Mouse (Mus musculus) hindbrain, embryonic 11.5 days (tissue): ENCODE measurements around the gene Myo1a. TPM values are rescaled to one million over a fixed set of nuclear protein-coding genes. Genes with fewer than 3 reads are reported as not detected.

Experiments
- ATAC-seq: fragments of 200-750 bp; cut with Nextera tagmentation; 2 replicates; pipeline ENCODE4 v1.8.0; 2017; ENCODE audit warnings: mild to moderate bottlenecking, moderate TSS enrichment, moderate library complexity; ENCODE audit not compliant: low FRiP score
- DNase-seq: peaks from one replicate; pipeline ENCODE4 v3.0.0-alpha.2; 2015; ENCODE audit warnings: low spot score
- H3K27ac ChIP-seq: fragments of 300-500 bp; sonication (generic); 2 replicates; pipeline ENCODE4 v1.5.1; 2014; ENCODE audit warnings: mild to moderate bottlenecking, low read depth, low read length
- H3K27me3 ChIP-seq: fragments of 300-500 bp; sonication (generic); 2 replicates; pipeline ENCODE4 v1.6.1; 2014; ENCODE audit warnings: mild to moderate bottlenecking, low read length, moderate library complexity, mixed read lengths; ENCODE audit not compliant: control insufficient read depth, insufficient read depth
- H3K36me3 ChIP-seq: fragments of 300-500 bp; sonication (generic); 2 replicates; pipeline ENCODE4 v1.6.1; 2014; ENCODE audit warnings: mild to moderate bottlenecking, low read length, moderate library complexity, mixed read lengths; ENCODE audit not compliant: control insufficient read depth, insufficient read depth
- H3K4me1 ChIP-seq: fragments of 300-500 bp; sonication (generic); replicated peaks from 2 replicates; pipeline ENCODE4 v1.6.1; 2014; ENCODE audit warnings: low read length, mixed read lengths; ENCODE audit not compliant: control insufficient read depth, insufficient read depth
- H3K4me2 ChIP-seq: fragments of 300-500 bp; sonication (generic); replicated peaks from 2 replicates; pipeline ENCODE4 v1.6.1; 2014; ENCODE audit warnings: mild to moderate bottlenecking, low read depth, low read length
- H3K4me3 ChIP-seq: fragments of 300-500 bp; sonication (generic); 2 replicates; pipeline ENCODE4 v1.5.1; 2014; ENCODE audit warnings: low read depth, low read length
- H3K9ac ChIP-seq: fragments of 300-500 bp; sonication (generic); 2 replicates; pipeline ENCODE4 v1.6.1; 2014; ENCODE audit warnings: low read depth, low read length
- H3K9me3 ChIP-seq: fragments of 300-500 bp; sonication (generic); 2 replicates; pipeline ENCODE4 v1.6.1; 2016; ENCODE audit warnings: low read length; ENCODE audit not compliant: control insufficient read depth
- WGBS: fragments of 180-500 bp; shearing (Covaris S2); extraction: QIAGEN DNeasy Blood & Tissue Kit; methylation state at CpG from one replicate; pipeline ENCODE4 v1.1.7; 2014; 5-methylcytosine and 5-hydroxymethylcytosine counted together
- polyA plus RNA-seq: library from polyadenylated mRNA; unstranded; fragments of >200 nt; fragmentation: Nextera tagmentation; extraction: Ambion mirVana; gene quantifications from 2 replicates; pipeline ENCODE4 v1.2.1, GENCODE M21; 2014

Gene Myo1a
- polyA plus RNA-seq, 1 experiment from 2014 or later = 0.57 TPM

GRCm38 (mm10) chr10:127730933-127731310 is 26.0 kb downstream of the Myo1a start:
- DNase-seq (no peak), ATAC-seq (no peak)
- Histone ChIP-seq H3K27me3 (no peaks in the 10 kb centered on the region), H3K9me3 (no peaks in the 10 kb centered on the region), H3K27ac (no peak overlapping the region), H3K9ac (no peak overlapping the region), H3K4me1 (no peaks in the 10 kb centered on the region), H3K36me3 (no peaks in the 10 kb centered on the region), H3K4me2 (no peak overlapping the region), H3K4me3 (no peak overlapping the region)
- 57% methylated on average over 9 of the region's 9 CpGs for WGBS

- H3K9ac ChIP-seq = no peak overlapping the region
- no peaks in the 10 kb centered on the region for H3K9me3 ChIP-seq
- DNase-seq = no peak
- WGBS = 41% methylated on average over 5 of the region's 5 CpGs
- no peaks in the 10 kb centered on the region for H3K36me3 ChIP-seq
- no peak overlapping the region for H3K4me3 ChIP-seq
- ATAC-seq = no peak
- H3K4me2 ChIP-seq = no peak overlapping the region
- H3K4me1 ChIP-seq = no peaks in the 10 kb centered on the region
- no peak overlapping the region for H3K27ac ChIP-seq
- H3K27me3 ChIP-seq = no peaks in the 10 kb centered on the region
These were observed 26.4 kb downstream of the Myo1a start for GRCm38 (mm10) chr10:127731397-127731796.

DNA sequence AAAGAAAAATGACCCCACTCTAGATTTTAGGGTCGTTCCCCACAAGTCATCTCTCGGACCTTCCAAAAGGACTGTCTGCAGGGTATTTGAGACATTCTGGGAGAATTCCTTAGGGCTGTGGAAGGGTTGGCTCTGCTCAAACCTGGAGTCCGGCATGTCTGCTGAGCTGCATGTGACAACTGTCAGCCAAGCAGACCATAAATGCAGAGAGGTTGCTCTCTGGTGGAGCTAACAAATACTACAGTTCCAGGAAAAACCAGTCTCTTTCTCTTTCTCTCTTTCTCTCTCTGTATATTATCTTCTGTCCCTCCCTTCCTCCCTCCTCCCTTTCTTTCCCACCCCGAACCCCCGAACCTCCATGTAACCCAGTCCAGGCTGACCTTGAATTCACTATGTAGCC is 29.5 kb downstream of the Myo1a start:
- WGBS = 64% methylated on average over 5 of the region's 5 CpGs
- Histone ChIP-seq H3K9me3 (no peaks in the 10 kb centered on the region), H3K4me2 (no peak overlapping the region), H3K9ac (no peak overlapping the region), H3K4me3 (no peak overlapping the region), H3K27ac (no peak overlapping the region), H3K36me3 (no peaks in the 10 kb centered on the region), H3K27me3 (no peaks in the 10 kb centered on the region), H3K4me1 (no peaks in the 10 kb centered on the region)
- no peak for DNase-seq
- ATAC-seq = no peak

DNA sequence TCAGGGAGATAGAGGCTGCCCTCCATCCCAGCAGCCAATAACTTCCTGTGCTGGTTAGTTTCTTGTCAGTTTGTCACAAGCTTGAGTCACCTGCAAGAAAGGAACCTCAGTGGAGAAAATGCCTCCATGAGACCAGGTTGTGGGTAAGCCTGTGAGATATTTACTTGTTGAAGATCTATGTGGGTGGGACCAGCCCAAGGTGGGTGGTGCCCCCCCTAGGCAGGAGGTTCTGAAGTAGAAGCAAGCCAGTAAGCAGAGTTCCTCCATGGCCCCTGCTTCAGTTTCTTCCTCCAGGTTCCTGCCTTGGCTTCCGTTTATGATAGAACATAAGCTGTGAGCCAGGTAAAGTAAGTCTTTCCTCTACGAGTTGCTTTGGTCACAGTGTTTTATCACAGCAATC is 31.3 kb downstream of the Myo1a start:
- ATAC-seq (no peak), DNase-seq (no peak)
- Histone ChIP-seq H3K4me3 (no peak overlapping the region), H3K9ac (no peak overlapping the region), H3K27ac (no peak overlapping the region), H3K4me2 (no peak overlapping the region), H3K9me3 (no peaks in the 10 kb centered on the region), H3K36me3 (peaks cover under 1% of the 10 kb centered on the region; the same call in 1 of the 2 replicates), H3K27me3 (no peaks in the 10 kb centered on the region), H3K4me1 (no peaks in the 10 kb centered on the region)
- 84% methylated on average over 2 of the region's 2 CpGs for WGBS

DNA sequence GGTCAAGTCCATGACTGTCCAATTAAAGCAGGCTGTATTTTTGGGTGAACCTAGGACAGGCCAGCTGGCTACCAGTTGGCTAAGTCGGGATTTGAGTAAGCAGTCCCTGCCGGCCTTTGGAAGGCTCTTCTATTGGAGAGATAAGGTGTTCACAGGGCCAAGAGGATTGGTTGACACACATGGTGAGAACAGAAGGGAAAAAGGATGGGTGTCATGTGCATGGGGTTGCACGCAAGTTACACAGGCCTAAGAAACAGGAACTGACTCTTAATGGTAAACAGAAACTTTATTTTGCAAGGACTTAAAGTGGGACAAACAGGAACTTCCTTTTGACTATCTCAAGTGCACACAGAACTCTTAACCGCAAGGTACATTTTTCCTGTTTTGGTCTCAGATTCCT is 31.9 kb downstream of the Myo1a start:
- no peak for DNase-seq
- Histone ChIP-seq H3K36me3 (peaks cover 7% of the 10 kb centered on the region), H3K4me2 (no peak overlapping the region), H3K4me1 (no peaks in the 10 kb centered on the region), H3K27ac (no peak overlapping the region), H3K27me3 (no peaks in the 10 kb centered on the region), H3K9me3 (no peaks in the 10 kb centered on the region), H3K4me3 (no peak overlapping the region), H3K9ac (no peak overlapping the region)
- ATAC-seq = no peak
- 81% methylated on average over 4 of the region's 4 CpGs for WGBS

- H3K4me2 ChIP-seq = no peak overlapping the region
- H3K4me1 ChIP-seq = no peaks in the 10 kb centered on the region
- no peak overlapping the region for H3K9ac ChIP-seq
- DNase-seq (no peak), ATAC-seq (no peak)
- no peak overlapping the region for H3K4me3 ChIP-seq
- 35% methylated on average over 2 of the region's 2 CpGs for WGBS
- no peaks in the 10 kb centered on the region for H3K27me3 ChIP-seq
- no peaks in the 10 kb centered on the region for H3K9me3 ChIP-seq
- H3K27ac ChIP-seq = no peak overlapping the region
- H3K36me3 ChIP-seq = peaks cover 13% of the 10 kb centered on the region
These were observed 32.6 kb downstream of the Myo1a start for GRCm38 (mm10) chr10:127737552-127737951.

DNA sequence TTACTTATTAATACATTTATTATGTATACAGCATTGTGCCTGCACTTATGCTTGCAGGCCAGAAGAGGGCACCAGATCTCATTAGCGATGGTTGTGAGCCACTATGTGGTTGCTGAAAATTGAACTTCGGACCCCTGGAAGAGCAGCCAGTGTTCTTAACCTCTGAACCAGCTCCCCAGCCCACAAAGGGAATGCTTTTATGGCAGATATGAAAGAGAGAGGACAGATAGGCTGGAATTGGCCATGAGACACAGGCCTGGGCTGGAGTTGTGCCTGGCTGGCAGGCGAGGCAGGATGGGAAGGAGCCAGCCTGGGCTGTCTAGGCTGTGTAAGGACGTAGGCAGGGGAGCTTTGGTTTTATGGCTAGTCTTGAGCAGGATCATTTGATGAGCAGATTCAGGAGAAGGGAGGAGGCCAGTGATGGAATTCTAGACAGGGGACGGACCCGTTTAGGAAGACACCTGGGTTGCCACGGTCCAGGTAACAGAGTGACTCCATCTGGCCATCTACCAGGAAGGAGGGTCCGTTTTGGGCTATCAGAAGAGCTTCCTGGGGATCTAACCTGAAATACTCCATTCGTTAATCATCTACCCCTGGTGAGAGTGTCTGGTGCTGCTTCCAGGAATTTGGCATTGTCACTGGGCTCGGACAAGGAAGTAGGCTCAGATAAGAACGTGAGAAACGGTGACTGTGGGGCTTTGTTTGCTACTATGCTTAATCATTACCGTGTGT is 33.3 kb downstream of the Myo1a start:
- Histone ChIP-seq H3K4me2 (no peak overlapping the region), H3K27me3 (no peaks in the 10 kb centered on the region), H3K9me3 (no peaks in the 10 kb centered on the region), H3K4me1 (no peaks in the 10 kb centered on the region), H3K4me3 (no peak overlapping the region), H3K9ac (no peak overlapping the region), H3K27ac (no peak overlapping the region), H3K36me3 (peaks cover 21% of the 10 kb centered on the region)
- DNase-seq (peak; percentile 54), ATAC-seq (no peak)
- 56% methylated on average over 13 of the region's 13 CpGs for WGBS

- Histone ChIP-seq H3K9me3 (no peaks in the 10 kb centered on the region), H3K9ac (peak within 1 kb of the TSS; percentile 98), H3K4me2 (peak within 1 kb of the TSS; percentile 65), H3K4me1 (no peaks in the 10 kb centered on the region), H3K27me3 (no peaks in the 10 kb centered on the region), H3K4me3 (peak within 1 kb of the TSS; percentile 95), H3K27ac (peak within 1 kb of the TSS; percentile 67), H3K36me3 (peaks cover 28% of the 10 kb centered on the region)
- DNase-seq (peak; percentile 89), ATAC-seq (peak; percentile 85)
- WGBS = 1% methylated on average over 39 of the region's 61 CpGs
These were observed 34.2 kb downstream of the Myo1a start, which contains the start of gene Zbtb39 for GRCm38 (mm10) chr10:127739083-127739660. TSS of gene Zbtb39 (plus strand) at chr10:127739538.

DNA sequence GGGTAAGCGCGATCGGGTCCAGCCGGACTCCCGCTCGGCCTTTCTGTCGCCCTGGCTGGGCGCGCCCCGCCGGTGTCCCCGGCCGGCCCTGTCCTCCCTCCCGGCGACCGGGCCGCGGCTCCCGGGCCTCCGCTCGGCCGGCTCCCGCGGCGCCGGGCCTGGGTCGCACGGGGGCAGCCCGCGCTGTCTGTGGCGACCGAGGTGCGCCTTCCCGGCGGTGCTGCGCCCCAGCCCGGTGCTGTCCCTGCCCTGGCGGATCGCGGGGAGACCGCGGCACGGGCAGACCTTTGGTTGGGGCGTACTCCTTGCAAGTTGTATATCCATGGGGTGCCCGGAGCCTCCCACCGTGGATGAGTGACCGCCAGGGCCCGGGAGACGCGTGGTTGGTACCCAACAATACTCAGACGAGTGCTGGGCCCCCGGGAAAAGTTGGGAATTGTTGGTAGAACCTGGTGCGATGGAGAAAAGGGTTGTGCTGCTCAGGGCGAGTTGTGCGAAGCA is 34.7 kb downstream of the Myo1a start:
- ATAC-seq (peak; percentile 65), DNase-seq (peak; percentile 64)
- WGBS = under 1% methylated on average over 35 of the region's 55 CpGs
- peak overlapping the region; percentile 67 for H3K27ac ChIP-seq
- H3K9me3 ChIP-seq = no peaks in the 10 kb centered on the region
- peak overlapping the region; percentile 98 for H3K9ac ChIP-seq
- H3K4me3 ChIP-seq = peak overlapping the region; percentile 95
- H3K4me2 ChIP-seq = peak overlapping the region; percentile 65
- H3K4me1 ChIP-seq = no peaks in the 10 kb centered on the region
- H3K27me3 ChIP-seq = no peaks in the 10 kb centered on the region
- H3K36me3 ChIP-seq = peaks cover 32% of the 10 kb centered on the region
